Mouse (Mus musculus) mouse trophoblast stem cell (cell line): ENCODE results near the gene Serpinb1a.

Experiments used
- in situ Hi-C, 2 experiments: fragments of 300-500 bp; cut with MseI, MboI; formaldehyde crosslinking; loops; 2 replicates in 1 of 2; 3 replicates in 1 of 2; pipeline ENCODE4 v1.15.1; 2025

Serpinb1a gene

GRCm38 (mm10) chr13:32839314-32839713, 11.7 kb downstream of the Serpinb1a start:
- in situ Hi-C loops = no loop called here

DNA sequence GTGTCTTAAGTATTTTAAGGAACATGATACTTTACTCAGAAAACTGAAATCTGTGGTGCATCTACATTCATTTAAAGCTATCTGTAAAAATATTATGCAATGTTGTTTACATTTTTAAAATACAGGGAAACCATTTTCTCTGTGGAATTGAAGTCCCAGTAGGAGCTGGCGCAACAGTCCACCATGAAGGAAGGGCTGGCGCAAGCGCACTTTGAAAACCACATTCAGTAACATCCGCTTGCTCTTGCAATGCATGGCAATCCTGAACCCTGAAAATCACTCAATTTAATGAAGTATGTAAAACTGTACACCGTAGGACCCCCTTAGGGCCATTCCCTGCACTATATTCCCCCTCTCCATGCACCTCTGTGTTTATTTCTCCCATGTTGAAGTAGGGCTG, 16.5 kb downstream of the Serpinb1a start:
- in situ Hi-C loops = no loop called here

DNA sequence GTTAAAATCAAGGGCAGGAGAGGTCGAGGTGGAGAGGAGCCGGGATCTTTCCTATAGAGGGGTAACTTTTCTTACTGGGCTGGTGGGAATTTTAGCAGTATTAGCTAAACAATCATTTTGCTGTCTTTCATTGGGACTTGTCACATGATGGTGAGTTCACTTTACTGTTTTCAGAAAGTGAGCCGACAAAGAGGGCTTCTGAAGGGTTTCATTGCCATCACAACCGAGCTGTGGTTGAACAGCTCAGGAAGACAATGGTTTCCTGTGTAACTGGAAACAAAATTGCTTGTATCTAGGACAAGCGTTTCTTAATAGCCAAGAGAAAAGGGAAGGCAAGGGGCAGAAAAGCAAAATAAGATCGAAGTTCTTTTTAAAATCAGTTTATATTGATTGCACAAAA, 17.7 kb downstream of the Serpinb1a start:
- in situ Hi-C loops = no loop called here

GRCm38 (mm10) chr13:32832776-32833175, 18.2 kb downstream of the Serpinb1a start:
- in situ Hi-C loops = no loop called here

DNA sequence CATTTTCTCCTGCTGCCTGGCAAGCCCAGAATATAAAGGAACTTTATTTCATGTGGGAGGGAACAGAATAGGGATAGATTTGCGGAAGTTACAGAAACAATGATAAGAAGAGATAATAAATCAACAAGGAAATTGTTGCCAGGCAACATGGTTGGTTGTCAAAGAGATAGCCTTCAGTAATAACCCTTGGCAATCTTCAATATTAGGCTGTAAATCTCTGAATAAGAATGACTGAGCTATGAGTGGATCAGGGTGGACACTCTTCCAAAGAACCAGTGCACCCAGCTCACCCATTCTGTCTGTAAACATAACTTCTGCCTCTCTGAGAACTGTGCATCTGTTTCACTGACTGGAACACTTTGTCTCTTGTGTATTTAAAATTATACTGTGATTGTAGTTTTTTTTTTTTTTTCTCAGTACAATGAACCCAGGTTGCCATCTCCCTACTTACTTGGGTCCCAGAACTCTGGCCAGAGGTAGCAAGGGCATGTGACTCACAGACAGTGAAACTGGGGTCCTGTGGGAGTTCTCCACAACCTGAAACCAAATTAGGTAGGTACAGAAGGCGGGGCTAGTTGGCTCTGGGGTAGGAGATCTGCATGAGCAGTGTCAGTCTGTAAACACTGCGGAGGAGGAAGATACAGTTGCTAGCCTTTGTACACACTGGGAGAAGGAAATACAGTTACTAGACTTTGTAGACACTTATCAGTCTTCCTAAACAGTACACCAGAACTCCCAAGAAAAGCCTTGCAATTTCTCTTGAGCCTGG, 19.3 kb downstream of the Serpinb1a start:
- in situ Hi-C loops = no loop called here

GRCm38 (mm10) chr13:32828886-32829285, 22.1 kb downstream of the Serpinb1a start:
- in situ Hi-C loops = no loop called here

- in situ Hi-C loops = no loop called here
These were observed 23.0 kb downstream of the Serpinb1a start for GRCm38 (mm10) chr13:32827951-32828350.

DNA sequence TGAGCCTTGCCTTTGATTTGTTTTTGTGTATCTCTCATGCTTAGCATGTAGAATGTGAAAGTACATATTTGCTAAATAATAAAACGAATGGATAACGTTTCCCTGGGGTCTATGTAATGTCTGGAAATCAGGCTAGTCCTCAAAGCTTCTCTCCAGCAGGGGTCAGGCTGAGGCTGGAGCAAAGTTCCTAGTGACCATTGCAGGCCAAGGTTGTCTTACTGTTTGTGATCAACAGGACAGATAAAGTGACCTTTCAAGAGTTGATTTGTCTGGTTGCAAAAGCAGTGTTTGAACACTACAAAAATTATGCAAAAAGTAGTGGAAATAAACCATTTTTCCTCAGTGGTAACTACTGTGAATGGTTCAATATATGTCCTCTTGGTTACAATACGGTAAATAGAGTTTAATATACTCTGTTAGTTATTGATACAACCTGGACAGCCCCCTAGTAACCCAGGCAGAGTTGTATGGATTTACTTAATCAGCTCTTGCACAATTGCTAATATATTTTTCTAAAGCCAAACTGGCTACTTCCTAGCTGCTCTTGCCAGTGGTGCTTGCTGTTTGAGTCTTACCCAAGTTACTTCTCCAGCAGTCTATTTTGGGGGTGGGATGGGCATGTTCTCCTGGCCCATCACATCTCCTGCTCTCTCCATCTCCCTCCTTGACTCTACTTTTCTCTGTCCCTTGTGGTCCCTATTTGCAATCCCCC, 23.7 kb downstream of the Serpinb1a start:
- in situ Hi-C loops = no loop called here

DNA sequence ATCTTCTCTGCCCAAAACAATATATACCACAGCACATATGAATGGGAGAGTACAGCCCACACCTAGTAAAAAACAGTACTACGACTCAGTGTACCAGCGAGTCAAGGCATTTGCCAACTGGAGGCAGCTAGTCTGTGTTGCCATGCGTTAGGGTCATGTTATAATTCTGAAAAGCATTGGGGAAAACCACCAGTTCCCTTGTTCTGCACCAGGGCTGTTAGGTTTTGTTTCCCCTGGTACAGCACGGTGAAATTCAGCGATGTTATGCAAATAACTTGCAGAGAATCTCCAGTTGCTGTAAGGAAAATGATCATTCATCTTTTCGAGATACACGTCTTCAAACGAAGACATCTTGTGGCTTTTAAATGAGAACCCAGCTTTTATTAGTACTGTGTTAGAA, 25.4 kb downstream of the Serpinb1a start:
- in situ Hi-C loops = no loop called here

DNA sequence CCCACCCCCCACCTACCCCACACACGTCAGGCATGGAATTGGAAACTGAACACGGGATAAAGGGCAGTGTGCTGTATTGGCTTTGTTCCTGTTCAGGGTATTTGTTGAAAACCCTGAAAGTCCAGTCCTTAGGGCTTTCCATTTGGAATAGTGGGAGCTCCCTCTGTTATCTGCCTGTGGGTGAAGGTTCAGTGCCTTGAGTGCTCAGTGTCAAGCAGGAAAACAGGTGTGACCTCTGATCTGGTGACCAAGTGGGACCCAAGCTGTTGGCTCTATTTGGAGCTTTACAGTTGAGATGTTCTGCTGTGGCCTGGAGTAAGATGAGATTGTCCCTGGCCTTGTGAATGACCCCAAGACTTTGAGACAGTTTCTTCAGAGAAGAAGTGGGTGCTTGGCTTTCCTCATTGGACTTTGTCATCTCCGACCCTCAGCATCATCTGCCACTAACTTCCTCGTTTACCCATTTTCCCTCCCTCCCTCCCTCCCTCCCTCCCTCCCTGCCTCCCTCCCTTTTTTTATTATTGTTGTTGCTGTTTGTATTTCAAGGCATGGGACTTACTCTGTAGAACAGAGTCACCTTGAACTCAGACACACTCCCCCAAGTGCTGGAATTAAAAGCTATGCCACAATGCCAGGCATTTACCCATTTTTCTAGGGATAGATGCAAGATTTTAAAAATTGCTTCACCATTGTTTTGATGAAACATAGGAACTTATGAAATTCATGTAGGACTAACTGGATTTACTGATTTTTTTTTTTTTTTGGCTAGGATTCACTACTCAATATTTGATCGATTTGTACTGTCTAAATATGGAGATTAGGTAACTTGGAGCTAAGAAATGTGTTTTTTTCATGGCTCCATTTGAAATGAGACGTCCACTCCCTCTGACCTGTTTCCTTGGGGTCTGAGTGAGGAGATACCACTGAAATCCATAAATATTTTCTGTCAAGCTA, 26.3 kb downstream of the Serpinb1a start:
- in situ Hi-C loops = no loop called here

DNA sequence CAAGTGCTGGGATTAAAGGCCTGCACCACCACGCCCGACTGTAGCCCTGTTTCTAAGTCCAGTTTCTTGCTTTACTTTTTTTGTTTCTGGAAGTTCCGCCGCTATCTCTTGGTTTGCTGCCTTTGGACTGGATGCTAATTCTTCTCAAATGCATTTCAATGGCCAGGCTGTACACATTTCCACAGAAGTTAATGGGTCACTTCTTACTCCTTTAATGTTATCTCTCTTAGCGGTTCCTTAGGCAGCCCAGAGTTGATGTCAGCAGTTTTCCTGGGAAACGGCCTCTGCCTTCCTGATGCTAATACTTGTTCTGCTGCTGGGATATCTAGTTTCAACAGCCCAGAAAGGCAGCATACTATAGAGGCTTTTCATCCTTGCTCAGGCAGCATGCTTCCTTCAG, 27.9 kb downstream of the Serpinb1a start:
- in situ Hi-C loops = no loop called here

DNA sequence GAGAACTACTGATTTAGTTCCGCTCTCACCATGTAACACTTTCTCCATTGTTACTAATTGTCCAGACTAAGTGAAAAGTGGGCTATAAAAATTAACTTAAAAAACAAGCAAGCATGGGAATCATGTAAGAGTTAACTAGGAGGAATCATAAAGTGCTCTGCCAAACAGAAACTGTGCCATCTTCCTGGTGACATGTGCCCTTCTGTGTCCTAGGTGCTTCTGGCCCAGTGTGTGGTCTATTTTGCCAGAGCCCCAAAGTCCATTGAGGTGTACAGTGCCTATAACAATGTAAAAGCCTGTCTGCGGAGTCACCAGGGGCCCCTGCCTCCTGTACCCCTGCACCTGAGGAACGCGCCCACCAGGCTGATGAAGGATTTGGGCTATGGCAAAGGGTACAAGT, 29.3 kb downstream of the Serpinb1a start:
- in situ Hi-C loops = no loop called here

DNA sequence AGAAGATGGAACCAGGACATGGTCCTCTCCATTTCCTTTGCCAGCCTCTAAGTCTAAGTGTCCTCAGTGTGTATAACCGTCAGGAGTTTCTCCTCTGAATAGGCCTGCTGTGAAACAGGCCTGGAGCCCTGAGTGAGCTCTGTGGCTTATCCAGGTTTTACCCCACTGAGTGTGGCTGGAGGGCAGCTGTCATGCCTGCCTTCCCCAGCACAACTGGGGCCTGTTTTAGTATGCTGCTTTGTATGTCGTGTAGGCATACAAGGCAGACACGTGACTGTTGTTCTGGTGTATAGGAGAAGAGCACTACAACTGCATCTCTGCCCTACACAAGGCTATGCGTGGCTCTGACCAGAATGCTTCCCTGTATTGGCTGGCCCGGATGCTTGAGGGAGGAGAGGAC, 31.1 kb downstream of the Serpinb1a start:
- in situ Hi-C loops = no loop called here

GRCm38 (mm10) chr13:32819241-32819640, 31.7 kb downstream of the Serpinb1a start:
- in situ Hi-C loops = no loop called here

DNA sequence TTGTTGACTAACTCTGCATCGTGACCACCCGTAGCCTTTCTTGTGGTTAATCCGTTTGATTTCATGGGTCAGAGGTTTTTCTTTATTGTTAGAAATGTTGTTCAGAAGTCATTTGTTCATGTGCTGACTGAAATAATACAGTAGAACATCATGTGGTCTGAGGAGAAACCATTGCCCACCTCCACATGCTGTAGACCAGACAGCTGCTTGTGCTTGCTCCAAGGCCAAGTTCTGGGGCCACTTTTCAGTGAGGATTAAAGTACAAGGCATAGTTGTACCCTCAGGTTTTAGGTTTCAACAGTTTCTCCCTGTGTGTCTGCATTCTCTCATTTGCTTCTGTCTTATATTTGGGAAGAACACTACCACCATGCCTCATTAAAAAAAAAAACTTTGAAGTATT, 43.4 kb downstream of the Serpinb1a start:
- in situ Hi-C loops = no loop called here

DNA sequence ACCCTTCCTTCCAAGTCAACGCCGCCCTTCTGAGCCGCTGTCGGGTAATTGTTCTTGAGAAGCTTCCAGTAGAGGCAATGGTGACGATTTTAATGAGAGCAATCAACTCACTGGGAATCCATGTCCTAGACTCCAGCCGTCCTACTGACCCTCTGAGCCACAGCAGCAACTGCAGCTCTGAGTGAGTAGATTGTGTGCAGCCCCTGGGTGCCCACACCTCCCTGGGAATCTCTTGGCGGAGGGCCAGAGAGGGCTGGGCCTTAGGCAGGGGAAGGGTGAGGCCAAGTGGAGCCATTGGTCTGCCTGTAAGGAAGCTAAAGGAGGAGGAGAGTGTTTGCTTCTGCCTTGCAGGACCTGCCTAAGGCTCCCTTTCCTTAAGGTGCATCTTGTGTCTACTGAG, 44.2 kb downstream of the Serpinb1a start:
- in situ Hi-C loops = no loop called here

- in situ Hi-C loops = no loop called here
These were observed 47.2 kb downstream of the Serpinb1a start for GRCm38 (mm10) chr13:32803701-32804345.

- in situ Hi-C loops = no loop called here
These were observed 48.5 kb downstream of the Serpinb1a start, which contains the start of gene D930007J09Rik for GRCm38 (mm10) chr13:32802259-32803081. Gene D930007J09Rik, minus strand, starts transcription at chr13:32802849.

GRCm38 (mm10) chr13:32801693-32802221, 49.2 kb downstream of the Serpinb1a start, which contains the start of gene Wrnip1:
Gene Wrnip1, plus strand, starts transcription at chr13:32802038.
- in situ Hi-C loops = no loop called here

DNA sequence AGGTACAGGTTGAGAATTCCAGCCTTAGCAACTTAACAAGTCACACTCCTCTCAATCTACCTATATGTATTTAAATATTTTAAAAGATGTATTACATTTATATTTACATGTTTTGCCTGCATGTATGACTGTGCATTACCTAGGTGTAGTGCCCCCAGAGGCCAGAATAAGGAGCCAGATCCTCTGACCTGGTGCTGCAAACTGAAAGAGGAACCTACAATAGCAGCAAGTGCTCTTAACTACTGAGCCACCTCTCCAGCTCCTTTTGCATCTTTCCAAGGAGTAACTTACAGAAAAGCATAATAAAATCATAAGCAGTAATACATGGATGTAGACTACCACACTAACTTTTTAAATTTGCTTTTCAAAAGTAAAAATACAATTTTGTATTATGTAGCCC, 50.1 kb downstream of the Serpinb1a start:
- in situ Hi-C loops = no loop called here
